Mouse (Mus musculus): Measurements from ENCODE around the gene Mov10l1. TPM values are rescaled to one million over a fixed set of nuclear protein-coding genes. Genes with fewer than 3 reads are reported as not detected.

Gene Mov10l1
- not detected in 2 replicates for polyA plus RNA-seq (2015; fragmentation: Nextera tagmentation; extraction: Ambion mirVana)

DNA sequence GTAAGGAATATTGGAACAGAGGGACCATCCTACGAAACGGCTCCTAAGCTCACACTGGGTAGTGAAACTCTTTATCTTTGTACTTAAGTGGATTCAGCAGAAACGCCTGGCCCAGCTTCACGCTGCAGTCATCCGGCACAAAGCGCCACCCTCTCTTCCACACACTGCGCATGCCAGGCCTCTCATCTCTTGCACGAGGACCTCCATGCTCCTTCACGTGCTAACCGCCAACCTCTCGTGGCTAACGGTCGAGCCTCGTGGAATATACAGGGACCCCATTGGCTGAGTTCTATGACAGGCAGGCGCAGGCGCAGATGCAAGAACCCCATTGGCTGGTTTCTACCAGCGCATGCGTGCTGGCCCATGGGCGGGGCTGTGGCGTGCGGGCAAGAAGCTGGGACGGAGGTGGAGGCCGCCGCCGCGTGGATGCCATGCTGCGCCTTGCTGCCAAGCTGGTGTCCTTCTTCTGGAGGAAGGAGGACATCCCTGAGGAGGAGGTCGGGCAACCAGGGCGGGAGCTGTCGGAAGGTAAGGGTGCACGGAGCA is at the start of gene Mov10l1:
Gene Mov10l1 (plus strand): TSS at position 376 of the 546 bp plus-strand sequence.

DNA sequence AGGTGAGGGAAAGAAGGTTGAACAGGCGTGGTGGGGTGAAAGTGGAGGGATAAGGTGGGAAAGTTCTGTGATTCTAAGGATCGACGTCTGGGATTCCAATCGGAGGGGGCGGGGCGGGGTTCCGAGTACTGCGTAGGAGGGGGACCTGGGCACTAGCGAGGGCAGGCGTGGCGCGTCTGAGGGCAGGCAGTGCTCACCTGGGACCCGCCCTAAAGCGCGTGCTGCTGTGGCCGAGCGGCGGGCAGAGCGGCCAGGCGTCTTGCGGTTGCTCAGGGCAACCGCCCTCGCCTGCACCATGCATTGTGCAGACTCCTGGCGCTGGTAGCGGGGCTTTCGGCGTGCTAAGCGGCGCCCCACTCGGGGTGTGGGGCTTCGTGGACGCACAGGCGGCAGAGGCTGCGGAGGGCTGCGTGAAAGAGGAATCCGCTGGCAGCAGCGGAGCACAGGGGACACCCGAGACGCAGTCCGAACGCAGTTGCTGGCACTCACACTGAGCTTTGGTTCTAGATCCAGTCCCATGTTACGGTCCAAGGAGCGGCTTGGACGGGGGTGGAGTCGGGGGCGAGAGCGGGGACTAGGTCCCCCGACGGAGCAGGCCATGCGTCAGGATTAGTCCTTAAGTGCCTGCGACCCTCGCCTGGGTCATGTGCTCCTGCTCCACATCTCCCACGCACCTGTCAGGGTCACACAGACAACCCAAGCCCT is 28.2 kb upstream of the Mov10l1 start, which contains the start of gene Ttll8:
Gene Ttll8 (minus strand): TSS at position 51 of the 705 bp plus-strand sequence.

DNA sequence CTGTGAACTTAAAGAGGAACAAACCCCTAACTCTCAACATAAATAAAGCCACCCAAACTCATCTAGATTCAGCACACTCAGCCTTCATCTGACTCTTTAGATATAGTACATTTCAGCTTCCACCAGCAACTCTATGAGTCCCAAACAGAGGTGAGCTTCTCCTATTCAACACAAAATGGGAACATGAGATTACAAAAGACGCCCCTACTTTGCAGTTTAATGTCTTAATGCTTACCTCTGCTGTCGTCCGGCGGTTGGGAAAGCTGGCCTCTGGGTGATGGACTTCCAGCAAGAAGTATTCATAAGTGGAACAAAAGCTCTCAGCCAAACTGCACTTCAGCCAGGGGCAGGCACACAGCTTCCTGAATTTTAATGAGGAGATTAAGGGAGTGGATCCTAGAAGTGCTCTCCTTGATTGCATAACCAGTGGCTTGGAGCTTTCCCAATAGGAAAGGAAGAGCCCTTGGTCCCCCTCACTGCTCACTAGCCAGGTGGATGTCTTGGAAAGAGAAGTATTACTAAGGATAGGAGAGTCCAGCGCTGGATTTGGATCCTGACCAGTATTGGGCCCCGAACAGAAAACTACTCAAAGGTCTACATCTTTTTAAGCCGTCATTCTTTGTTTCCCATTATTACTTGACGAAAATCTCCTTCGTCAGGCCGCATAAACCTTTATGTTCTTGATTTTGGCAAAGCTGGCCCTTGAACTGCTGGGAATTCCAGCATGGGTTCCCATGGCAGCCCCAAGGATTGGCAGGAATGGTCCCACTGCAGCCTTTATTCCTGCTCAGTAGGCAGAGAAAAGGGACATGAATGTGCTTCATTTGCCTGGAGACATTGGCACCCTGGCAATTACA is 4.2 kb upstream of the Mov10l1 start, which contains the start of gene Mlc1:
Gene Mlc1 (minus strand): TSS at position 727 of the 857 bp plus-strand sequence.

DNA sequence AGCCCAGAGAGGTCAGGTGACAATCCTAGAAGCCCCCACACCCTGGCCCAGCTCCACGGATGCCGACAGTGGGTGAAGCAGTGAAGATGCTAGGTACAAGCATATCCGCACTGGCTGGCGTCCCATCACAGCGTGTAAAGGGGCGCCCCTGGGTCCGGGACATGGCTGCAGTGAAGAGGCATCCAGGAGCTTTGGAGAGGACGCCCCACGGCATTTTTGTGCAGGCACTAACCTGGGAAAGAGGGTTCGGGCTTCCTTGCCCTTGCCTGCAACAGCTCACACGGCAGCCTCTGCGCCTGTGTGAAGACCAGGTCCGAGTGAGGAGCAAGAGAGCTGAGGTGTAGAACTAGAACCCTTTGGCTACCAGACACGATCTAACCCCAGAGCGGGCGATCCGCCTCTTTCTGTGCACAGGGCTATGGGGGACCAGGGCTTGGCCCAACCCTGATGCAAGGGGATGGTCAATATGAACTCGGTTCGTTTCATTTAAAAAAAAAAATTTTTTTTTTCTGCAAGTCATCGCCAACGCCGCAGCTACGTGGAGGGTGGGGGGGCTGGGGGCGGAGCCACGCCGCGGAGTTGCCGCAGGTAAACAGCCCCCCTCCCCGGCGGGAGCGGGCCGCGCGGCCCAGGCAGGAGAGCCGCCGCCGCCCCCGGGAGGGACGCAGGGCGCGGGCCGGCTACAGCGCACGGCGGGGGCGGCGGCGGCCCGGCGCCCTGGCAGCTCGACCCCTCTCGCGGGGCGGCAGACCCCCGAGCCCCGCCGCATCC is 76.6 kb downstream of the Mov10l1 start, which contains the start of gene Panx2:
Gene Panx2 (plus strand): TSS at position 574 of the 771 bp plus-strand sequence.

DNA sequence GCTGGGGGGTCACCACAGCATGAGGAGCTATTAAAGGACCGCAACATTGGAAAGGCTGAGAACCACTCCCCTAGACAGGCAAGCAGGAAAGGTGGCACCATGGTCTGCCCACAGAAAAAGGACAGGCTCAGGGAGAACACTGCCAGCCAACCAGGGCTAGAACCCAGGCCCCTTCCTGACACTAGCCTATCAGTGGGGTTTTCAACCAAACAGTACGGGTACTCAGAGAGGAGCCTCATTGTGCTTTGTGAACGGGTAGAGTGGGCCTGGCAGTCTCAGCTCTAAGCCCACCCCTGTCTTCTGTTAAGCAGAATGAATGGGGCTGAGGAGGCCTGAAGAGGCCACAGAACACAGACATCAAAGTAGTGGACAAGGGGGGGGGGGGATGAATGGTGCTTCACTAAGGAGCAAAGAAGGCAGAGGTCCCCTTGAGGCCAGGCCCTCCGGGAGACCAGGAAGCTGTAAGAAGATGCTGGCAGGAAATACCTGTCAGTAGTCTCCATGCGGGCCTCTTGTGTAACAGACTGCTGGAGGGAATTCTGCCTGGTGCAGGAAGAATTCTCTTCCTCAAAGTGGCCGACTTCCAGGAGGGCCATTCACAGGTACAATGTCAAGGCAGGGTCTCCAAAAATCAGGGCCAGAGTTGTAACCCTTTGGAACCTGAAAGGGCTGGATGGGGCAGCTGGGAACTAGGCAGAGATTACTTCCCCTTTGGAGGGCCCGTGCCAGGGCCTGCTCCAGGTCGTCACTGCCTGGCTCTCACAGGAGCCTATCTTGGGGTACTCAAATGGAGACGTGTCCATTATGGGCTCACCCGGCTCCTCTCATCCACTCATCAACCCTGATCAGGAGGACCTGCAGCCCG is 92.1 kb downstream of the Mov10l1 start, which contains the start of gene Trabd:
Gene Trabd (plus strand): TSS at position 512 of the 865 bp plus-strand sequence.

DNA sequence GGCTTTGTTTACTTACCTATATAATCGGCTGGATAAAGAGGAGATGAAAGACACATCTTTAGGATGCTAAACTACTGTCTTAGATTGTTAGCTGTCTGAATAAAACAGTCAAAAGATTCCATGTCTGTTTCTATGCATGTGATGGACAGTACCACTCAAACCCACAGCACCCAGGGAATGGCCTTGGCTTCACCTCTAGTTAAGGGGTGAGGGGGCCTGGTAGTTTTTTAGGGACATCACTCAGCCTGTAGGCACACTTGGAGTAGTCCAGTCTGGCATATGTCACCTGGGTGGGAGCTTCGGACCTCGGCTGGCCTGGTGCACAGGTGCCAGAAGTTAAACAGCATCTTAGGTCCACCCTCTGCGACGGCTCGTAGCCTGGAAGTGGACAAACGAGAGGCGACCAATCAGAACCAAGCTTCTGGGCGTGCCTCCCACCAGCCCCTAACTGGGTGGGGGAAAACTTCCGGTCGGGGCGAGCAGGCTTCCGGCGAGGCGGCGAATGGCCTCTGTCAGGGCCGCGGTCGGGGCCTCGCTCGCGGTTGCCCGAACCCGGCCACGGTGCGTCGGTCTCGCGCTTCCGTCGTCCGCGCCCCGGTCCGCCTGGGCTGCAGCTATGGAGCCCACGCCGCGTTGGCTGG is 106.0 kb downstream of the Mov10l1 start, which contains the start of gene Selenoo:
Gene Selenoo (plus strand): TSS at position 478 of the 641 bp plus-strand sequence.

Other genes starting within 250 kb of the Mov10l1 start
- gene Brd1, start 248.7 kb upstream of the Mov10l1 start, polyA plus RNA-seq (2015; fragmentation: Nextera tagmentation; extraction: Ambion mirVana) = 10.9 TPM in 2 replicates
- 6.4 and 6.9 TPM in 2 replicates for gene Zbed4, start 231.2 kb upstream of the Mov10l1 start, polyA plus RNA-seq (2015; fragmentation: Nextera tagmentation; extraction: Ambion mirVana)
- gene Alg12, start 163.6 kb upstream of the Mov10l1 start, polyA plus RNA-seq (2015; fragmentation: Nextera tagmentation; extraction: Ambion mirVana) = 3.6 and 4.3 TPM in 2 replicates
- gene Creld2, start 163.3 kb upstream of the Mov10l1 start, polyA plus RNA-seq (2015; fragmentation: Nextera tagmentation; extraction: Ambion mirVana) = 27.7 and 32.1 TPM in 2 replicates
- 14.3 and 14.4 TPM in 2 replicates for gene Pim3, start 120.7 kb upstream of the Mov10l1 start, polyA plus RNA-seq (2015; fragmentation: Nextera tagmentation; extraction: Ambion mirVana)
- not detected in 2 replicates for gene Ttll8, start 28.5 kb upstream of the Mov10l1 start, polyA plus RNA-seq (2015; fragmentation: Nextera tagmentation; extraction: Ambion mirVana)
- gene Mlc1, start 3.9 kb upstream of the Mov10l1 start, polyA plus RNA-seq (2015; fragmentation: Nextera tagmentation; extraction: Ambion mirVana) = not detected in 2 replicates
- not detected in 2 replicates for gene Panx2, start 76.8 kb downstream of the Mov10l1 start, polyA plus RNA-seq (2015; fragmentation: Nextera tagmentation; extraction: Ambion mirVana)
- gene Trabd, start 92.2 kb downstream of the Mov10l1 start, polyA plus RNA-seq (2015; fragmentation: Nextera tagmentation; extraction: Ambion mirVana) = 16.9 and 20.7 TPM in 2 replicates
- 8.0 and 9.3 TPM in 2 replicates for gene Selenoo, start 106.2 kb downstream of the Mov10l1 start, polyA plus RNA-seq (2015; fragmentation: Nextera tagmentation; extraction: Ambion mirVana)
- 7.9 and 8.7 TPM in 2 replicates for gene Tubgcp6, start 140.2 kb downstream of the Mov10l1 start, polyA plus RNA-seq (2015; fragmentation: Nextera tagmentation; extraction: Ambion mirVana)
- 11.4 and 11.9 TPM in 2 replicates for gene Hdac10, start 145.8 kb downstream of the Mov10l1 start, polyA plus RNA-seq (2015; fragmentation: Nextera tagmentation; extraction: Ambion mirVana)
- 1.8 and 2.3 TPM in 2 replicates for gene Mapk12, start 157.8 kb downstream of the Mov10l1 start, polyA plus RNA-seq (2015; fragmentation: Nextera tagmentation; extraction: Ambion mirVana)
- 0.87 and 1.3 TPM in 2 replicates for gene Mapk11, start 166.7 kb downstream of the Mov10l1 start, polyA plus RNA-seq (2015; fragmentation: Nextera tagmentation; extraction: Ambion mirVana)
- 25.8 and 35.7 TPM in 2 replicates for gene Plxnb2, start 197.9 kb downstream of the Mov10l1 start, polyA plus RNA-seq (2015; fragmentation: Nextera tagmentation; extraction: Ambion mirVana)
- gene Dennd6b, start 213.6 kb downstream of the Mov10l1 start, polyA plus RNA-seq (2015; fragmentation: Nextera tagmentation; extraction: Ambion mirVana) = 3.8 and 4.0 TPM in 2 replicates
- 46.2 and 46.5 TPM in 2 replicates for gene Ppp6r2, start 228.6 kb downstream of the Mov10l1 start, polyA plus RNA-seq (2015; fragmentation: Nextera tagmentation; extraction: Ambion mirVana)

Data from spleen, postnatal 0 days (tissue).